Mouse (Mus musculus): Measurements from ENCODE around the gene Mef2c. TPM values are rescaled to one million over a fixed set of nuclear protein-coding genes. Genes with fewer than 3 reads are reported as not detected.

Mef2c gene
- polyA plus RNA-seq, 1 experiment from 2014 or later, result 30.6 TPM

DNA sequence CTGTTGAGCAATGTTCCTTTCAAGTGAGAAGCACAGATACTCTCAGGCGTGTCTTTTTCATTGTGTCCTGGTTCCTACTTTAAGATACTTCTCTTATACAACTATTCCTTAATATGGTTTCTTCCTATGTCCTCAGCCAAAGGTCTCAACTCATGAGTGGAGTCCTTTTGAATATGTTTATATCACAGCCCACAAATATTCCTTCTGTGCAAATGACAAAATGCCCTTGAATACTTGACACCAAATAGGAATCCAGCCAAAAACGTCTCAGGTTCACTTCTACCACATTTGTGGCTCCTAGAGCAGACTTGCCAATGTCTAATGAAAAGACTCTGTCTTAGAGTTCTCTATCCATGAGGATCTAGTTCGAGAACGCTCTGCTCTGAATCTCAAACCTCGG, 21.7 kb upstream of the Mef2c start:
- Histone ChIP-seq H3K9ac (ENCODE audit: low read depth, low read length) (no peak overlapping the region), H3K27ac (ENCODE audit: low read length) (no peak overlapping the region), H3K36me3 (ENCODE audit: control insufficient read depth, insufficient read depth, low read length) (no peaks in the 10 kb centered on the region), H3K4me3 (ENCODE audit: low read length) (no peak overlapping the region), H3K9me3 (ENCODE audit: control insufficient read depth, low read length) (no peaks in the 10 kb centered on the region), H3K27me3 (replicated peaks; ENCODE audit: control insufficient read depth, insufficient read depth, low read length) (no peaks in the 10 kb centered on the region), H3K4me1 (ENCODE audit: control insufficient read depth, insufficient read depth, low read length) (no peaks in the 10 kb centered on the region), H3K4me2 (ENCODE audit: low read depth, low read length) (no peak overlapping the region)
- 75% methylated on average over 5 of the region's 5 CpGs for WGBS
- ATAC-seq, result no peak

DNA sequence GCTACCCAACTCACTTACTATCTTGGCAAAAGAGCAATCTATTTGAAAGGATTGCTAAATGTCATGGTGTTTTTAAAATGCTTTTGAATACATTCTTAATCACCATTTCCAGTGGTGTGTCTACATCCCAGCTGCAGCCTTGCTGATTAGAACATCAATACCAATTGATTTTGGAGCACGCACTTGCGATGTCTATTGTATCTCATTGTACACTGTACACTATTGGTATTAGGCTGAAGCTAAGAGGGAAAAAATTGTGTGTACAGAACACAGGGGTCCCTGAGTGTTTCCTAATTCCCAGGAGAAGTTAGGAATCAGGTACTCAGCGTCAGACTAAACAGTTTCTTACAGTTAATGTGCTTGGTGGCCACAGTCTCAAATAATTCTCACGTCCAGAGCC, 19.6 kb upstream of the Mef2c start:
- no peak for ATAC-seq
- H3K4me1 ChIP-seq (ENCODE audit: control insufficient read depth, insufficient read depth, low read length), result no peaks in the 10 kb centered on the region
- H3K9ac ChIP-seq (ENCODE audit: low read depth, low read length), result no peak overlapping the region
- H3K9me3 ChIP-seq (ENCODE audit: control insufficient read depth, low read length), result no peaks in the 10 kb centered on the region
- H3K36me3 ChIP-seq (ENCODE audit: control insufficient read depth, insufficient read depth, low read length), result no peaks in the 10 kb centered on the region
- no peak overlapping the region for H3K4me3 ChIP-seq (ENCODE audit: low read length)
- WGBS, result 82% methylated on average over 4 of the region's 4 CpGs
- no peak overlapping the region for H3K27ac ChIP-seq (ENCODE audit: low read length)
- H3K4me2 ChIP-seq (ENCODE audit: low read depth, low read length), result no peak overlapping the region
- H3K27me3 ChIP-seq (replicated peaks; ENCODE audit: control insufficient read depth, insufficient read depth, low read length), result no peaks in the 10 kb centered on the region

DNA sequence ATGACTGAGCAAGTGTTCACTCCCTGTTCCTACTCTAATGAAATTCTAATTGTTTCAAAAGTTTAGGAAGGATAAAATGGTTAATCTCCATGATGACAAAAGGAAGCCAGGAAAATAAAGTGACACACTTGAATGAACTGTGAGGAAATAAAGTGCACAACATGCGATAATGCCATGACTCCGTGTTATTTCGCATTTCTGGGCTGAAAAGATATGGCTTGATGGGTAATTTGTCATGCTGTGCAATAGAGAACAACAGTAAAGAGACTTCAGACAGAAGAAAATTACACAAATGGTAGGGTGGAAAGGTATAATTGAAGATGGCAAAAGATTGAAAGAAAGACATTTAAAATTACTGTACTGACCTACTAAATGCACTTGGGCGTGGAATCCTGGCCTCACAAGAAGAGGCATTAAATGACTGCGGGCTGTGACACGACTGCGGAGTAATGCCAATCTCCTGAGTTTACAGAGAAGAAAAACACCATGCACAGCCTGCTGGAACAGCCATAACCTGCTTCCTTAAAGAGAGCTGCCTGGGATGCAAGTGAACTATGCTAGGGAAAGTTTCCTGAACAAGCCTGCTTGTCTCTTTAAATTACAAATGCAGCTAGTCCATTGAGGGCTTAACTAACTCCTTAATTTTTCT, 19.0 kb upstream of the Mef2c start:
- WGBS, result 79% methylated on average over 7 of the region's 7 CpGs
- ATAC-seq, result no peak
- H3K9ac ChIP-seq (ENCODE audit: low read depth, low read length), result no peak overlapping the region
- H3K27ac ChIP-seq (ENCODE audit: low read length), result no peak overlapping the region
- H3K27me3 ChIP-seq (replicated peaks; ENCODE audit: control insufficient read depth, insufficient read depth, low read length), result no peaks in the 10 kb centered on the region
- no peaks in the 10 kb centered on the region for H3K36me3 ChIP-seq (ENCODE audit: control insufficient read depth, insufficient read depth, low read length)
- no peak overlapping the region for H3K4me2 ChIP-seq (ENCODE audit: low read depth, low read length)
- H3K4me1 ChIP-seq (ENCODE audit: control insufficient read depth, insufficient read depth, low read length), result no peaks in the 10 kb centered on the region
- H3K4me3 ChIP-seq (ENCODE audit: low read length), result no peak overlapping the region
- no peaks in the 10 kb centered on the region for H3K9me3 ChIP-seq (ENCODE audit: control insufficient read depth, low read length)

DNA sequence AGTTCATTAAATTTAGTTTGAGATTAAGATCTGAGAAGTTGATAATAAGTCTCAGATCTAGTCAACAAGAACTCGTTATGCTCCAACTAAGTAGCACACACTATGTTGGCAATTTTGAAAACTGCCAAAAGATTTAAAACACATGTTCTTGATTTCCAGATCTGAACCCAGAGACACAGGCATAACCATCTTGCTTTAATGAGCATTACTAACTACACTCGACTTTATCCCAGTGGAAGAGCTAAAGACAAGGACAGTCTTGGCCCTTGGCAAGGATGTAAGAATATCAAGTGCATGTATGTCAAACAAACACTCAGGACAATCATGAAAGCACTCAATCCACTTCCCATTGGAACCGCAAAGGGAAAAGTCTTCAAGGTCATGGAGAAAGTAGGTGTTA, 11.8 kb upstream of the Mef2c start:
- Histone ChIP-seq H3K27ac (ENCODE audit: low read length) (no peak overlapping the region), H3K9me3 (ENCODE audit: control insufficient read depth, low read length) (no peaks in the 10 kb centered on the region), H3K36me3 (ENCODE audit: control insufficient read depth, insufficient read depth, low read length) (no peaks in the 10 kb centered on the region), H3K9ac (ENCODE audit: low read depth, low read length) (no peak overlapping the region), H3K4me3 (ENCODE audit: low read length) (no peak overlapping the region), H3K4me2 (ENCODE audit: low read depth, low read length) (no peak overlapping the region), H3K27me3 (replicated peaks; ENCODE audit: control insufficient read depth, insufficient read depth, low read length) (no peaks in the 10 kb centered on the region), H3K4me1 (ENCODE audit: control insufficient read depth, insufficient read depth, low read length) (no peaks in the 10 kb centered on the region)
- 77% methylated on average over 3 of the region's 3 CpGs for WGBS
- ATAC-seq, result no peak

DNA sequence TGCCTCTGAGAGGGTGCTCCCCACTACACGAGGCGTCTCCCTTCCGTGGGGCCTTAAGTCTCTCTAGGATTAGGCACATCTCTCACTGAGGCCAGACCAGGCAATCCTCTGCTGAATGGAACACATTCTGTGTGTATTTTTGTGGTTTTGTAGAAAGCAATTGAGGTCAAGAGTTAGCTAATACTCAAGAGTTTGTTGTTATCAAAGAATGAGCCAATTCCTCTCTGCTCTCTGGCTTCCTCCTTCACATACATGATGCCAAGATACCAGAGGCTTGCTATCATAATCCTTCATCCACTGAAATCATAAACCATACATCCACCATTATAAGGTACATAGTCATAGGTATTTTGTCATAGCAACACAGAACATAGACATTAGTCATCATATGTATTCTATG, 6.1 kb upstream of the Mef2c start:
- WGBS, result 85% methylated on average over 3 of the region's 3 CpGs

DNA sequence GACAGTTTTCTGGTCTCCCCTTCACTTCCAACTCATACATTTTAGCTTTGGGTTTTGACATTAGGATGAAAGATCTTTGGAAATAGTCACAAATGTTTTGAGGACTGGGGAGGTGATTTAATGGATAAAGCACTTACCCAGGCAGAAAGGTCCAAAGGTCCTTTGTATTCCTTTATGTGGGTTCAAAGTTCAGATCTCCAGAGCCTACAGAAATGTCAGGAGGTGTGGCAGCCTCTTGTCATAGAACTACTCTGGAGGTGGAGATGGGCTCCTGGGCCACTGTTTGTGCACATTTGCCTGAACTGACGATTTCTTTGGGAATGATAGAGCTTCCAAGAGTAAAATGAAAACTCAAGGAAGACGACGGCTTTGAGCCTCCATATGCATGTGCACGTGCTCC, 4.3 kb upstream of the Mef2c start:
- ATAC-seq, result peak; percentile 85
- Histone ChIP-seq H3K4me2 (ENCODE audit: low read depth, low read length) (no peak overlapping the region), H3K4me3 (ENCODE audit: low read length) (no peak overlapping the region), H3K4me1 (ENCODE audit: control insufficient read depth, insufficient read depth, low read length) (no peaks in the 10 kb centered on the region), H3K9ac (ENCODE audit: low read depth, low read length) (no peak overlapping the region), H3K9me3 (ENCODE audit: control insufficient read depth, low read length) (no peaks in the 10 kb centered on the region), H3K27ac (ENCODE audit: low read length) (no peak overlapping the region), H3K27me3 (replicated peaks; ENCODE audit: control insufficient read depth, insufficient read depth, low read length) (no peaks in the 10 kb centered on the region), H3K36me3 (ENCODE audit: control insufficient read depth, insufficient read depth, low read length) (no peaks in the 10 kb centered on the region)
- 73% methylated on average over 4 of the region's 4 CpGs for WGBS

More for the DNA sequence above, 6.1 kb upstream of the Mef2c start:
- Histone ChIP-seq H3K27me3 (replicated peaks; ENCODE audit: control insufficient read depth, insufficient read depth, low read length) (no peaks in the 10 kb centered on the region), H3K27ac (ENCODE audit: low read length) (no peak overlapping the region), H3K9ac (ENCODE audit: low read depth, low read length) (no peak overlapping the region), H3K4me1 (ENCODE audit: control insufficient read depth, insufficient read depth, low read length) (no peaks in the 10 kb centered on the region), H3K9me3 (ENCODE audit: control insufficient read depth, low read length) (no peaks in the 10 kb centered on the region), H3K4me2 (ENCODE audit: low read depth, low read length) (no peak overlapping the region), H3K36me3 (ENCODE audit: control insufficient read depth, insufficient read depth, low read length) (no peaks in the 10 kb centered on the region), H3K4me3 (ENCODE audit: low read length) (no peak overlapping the region)
- ATAC-seq, result no peak

DNA sequence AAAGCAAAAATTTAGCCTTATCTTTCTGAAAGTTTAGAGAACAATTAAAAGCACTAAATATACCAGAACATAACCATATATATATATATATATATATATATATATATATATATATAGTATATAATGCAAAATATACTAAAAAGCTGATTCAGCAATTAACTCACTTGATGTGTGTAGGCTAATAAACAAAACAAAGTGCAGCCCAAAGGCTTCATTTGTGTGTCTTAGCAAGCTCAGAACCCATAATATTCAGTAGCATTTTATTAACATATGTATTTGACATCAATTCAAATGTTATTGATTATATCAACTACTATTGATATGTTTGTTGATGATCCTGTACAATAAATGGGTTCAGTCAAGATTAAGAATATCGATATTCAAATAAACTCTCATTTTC, 3.9 kb downstream of the Mef2c start:
- H3K4me1 ChIP-seq (ENCODE audit: control insufficient read depth, insufficient read depth, low read length), result no peaks in the 10 kb centered on the region
- no peak overlapping the region for H3K9ac ChIP-seq (ENCODE audit: low read depth, low read length)
- H3K4me3 ChIP-seq (ENCODE audit: low read length), result no peak overlapping the region
- 87% methylated on average over 1 of the region's 1 CpGs for WGBS
- H3K27ac ChIP-seq (ENCODE audit: low read length), result no peak overlapping the region
- no peak overlapping the region for H3K4me2 ChIP-seq (ENCODE audit: low read depth, low read length)
- H3K9me3 ChIP-seq (ENCODE audit: control insufficient read depth, low read length), result no peaks in the 10 kb centered on the region
- H3K36me3 ChIP-seq (ENCODE audit: control insufficient read depth, insufficient read depth, low read length), result no peaks in the 10 kb centered on the region
- H3K27me3 ChIP-seq (replicated peaks; ENCODE audit: control insufficient read depth, insufficient read depth, low read length), result no peaks in the 10 kb centered on the region
- no peak for ATAC-seq

DNA sequence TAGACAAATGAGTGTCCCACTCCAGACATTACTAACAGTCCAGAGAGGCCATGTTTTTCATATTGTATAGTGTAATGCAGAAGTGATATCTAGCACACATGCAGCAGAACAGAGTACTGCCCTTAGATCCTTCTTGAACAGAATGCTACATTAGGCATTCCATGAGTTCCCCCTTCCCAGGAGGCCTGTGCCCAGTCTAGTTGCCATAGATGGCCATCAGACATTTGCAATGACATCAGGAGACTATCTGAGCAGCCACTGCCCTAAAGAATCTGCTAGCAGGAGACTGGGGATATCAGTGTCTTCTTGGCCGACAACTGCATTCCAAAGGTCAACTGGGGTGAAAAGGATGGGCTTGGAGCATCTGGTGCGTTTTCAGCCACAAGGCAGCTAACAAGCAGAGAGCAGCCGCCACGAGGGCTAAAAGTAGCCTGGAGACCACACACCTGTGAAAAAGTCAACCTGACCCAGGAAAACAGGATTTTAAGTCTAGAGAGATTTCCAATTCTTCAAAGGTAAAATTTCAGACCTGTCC, 11.2 kb downstream of the Mef2c start:
- ATAC-seq, result no peak
- H3K4me3 ChIP-seq (ENCODE audit: low read length), result no peak overlapping the region
- no peaks in the 10 kb centered on the region for H3K36me3 ChIP-seq (ENCODE audit: control insufficient read depth, insufficient read depth, low read length)
- H3K4me2 ChIP-seq (ENCODE audit: low read depth, low read length), result no peak overlapping the region
- H3K27me3 ChIP-seq (replicated peaks; ENCODE audit: control insufficient read depth, insufficient read depth, low read length), result no peaks in the 10 kb centered on the region
- WGBS, result 55% methylated on average over 4 of the region's 4 CpGs
- H3K4me1 ChIP-seq (ENCODE audit: control insufficient read depth, insufficient read depth, low read length), result no peaks in the 10 kb centered on the region
- H3K9ac ChIP-seq (ENCODE audit: low read depth, low read length), result no peak overlapping the region
- H3K9me3 ChIP-seq (ENCODE audit: control insufficient read depth, low read length), result no peaks in the 10 kb centered on the region
- no peak overlapping the region for H3K27ac ChIP-seq (ENCODE audit: low read length)

DNA sequence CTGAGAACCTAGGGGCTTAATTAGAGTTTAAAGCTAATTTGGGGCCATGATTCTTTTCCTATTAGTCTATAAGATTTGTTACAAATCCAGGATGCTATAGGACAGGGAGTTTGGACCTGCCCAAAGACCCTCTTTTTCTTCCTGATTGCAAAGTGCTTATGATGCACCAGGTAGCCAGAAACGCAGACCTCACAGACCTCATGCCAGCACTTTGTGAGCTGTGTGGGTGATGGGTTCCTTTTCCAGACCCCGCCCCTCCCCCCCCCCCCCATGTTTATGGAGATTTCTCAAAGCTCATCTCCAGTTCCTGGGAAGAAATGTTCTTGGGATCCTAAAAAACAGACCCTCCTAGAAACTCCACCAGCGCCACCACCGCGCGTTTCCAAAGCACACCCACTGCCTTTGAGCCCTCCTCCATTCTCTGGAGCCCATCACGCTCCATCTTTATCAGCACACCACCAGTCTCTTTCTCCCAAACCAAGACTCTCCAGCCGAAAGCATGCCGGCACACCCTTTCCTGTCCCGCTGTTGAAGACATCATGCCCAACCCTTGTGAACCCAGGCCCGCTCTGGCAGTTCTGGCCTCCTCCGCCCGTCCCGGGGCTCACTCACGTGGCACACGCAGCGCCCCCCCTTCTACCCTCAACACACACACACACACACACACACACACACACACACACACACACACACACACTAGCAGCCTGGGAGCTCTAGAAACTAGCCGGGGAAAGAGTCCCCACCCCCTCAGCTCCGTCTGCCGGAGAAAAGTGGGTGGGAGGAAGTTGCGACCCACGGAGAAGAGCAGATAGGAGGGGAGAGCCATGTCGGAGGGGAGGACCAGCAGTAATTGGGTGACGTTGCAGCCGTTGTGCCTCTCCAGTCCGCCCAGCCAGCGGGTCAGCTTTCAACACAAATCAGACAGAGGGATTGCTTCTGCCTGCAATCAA, 14.1 kb downstream of the Mef2c start:
- H3K9ac ChIP-seq (ENCODE audit: low read depth, low read length), result peak overlapping the region; percentile 66
- no peaks in the 10 kb centered on the region for H3K4me1 ChIP-seq (ENCODE audit: control insufficient read depth, insufficient read depth, low read length)
- H3K36me3 ChIP-seq (ENCODE audit: control insufficient read depth, insufficient read depth, low read length), result no peaks in the 10 kb centered on the region
- ATAC-seq, result peak; percentile 94
- H3K27ac ChIP-seq (ENCODE audit: low read length), result peak overlapping the region; percentile 72
- under 1% methylated on average over 27 of the region's 27 CpGs for WGBS
- peaks cover 4% of the 10 kb centered on the region; the same call in 1 of the 2 replicates for H3K27me3 ChIP-seq (replicated peaks; ENCODE audit: control insufficient read depth, insufficient read depth, low read length)
- peak overlapping the region; percentile 50 for H3K4me3 ChIP-seq (ENCODE audit: low read length)
- peak overlapping the region; percentile 78 for H3K4me2 ChIP-seq (ENCODE audit: low read depth, low read length)
- no peaks in the 10 kb centered on the region for H3K9me3 ChIP-seq (ENCODE audit: control insufficient read depth, low read length)
